Comparison of ENCODE assay signal across 13 mouse cellular contexts in genomic region chr9:31609731-31610130, GRCm38 (mm10).
DNase-seq lines count a peak whose midpoint lies in the region.
"Had no signal": no experiment of that assay in that cellular context is flagged by ENCODE, and none has a peak within 500 bp of the region (broad histone marks: within the 10 kb centered on the region; RNA-seq: fewer than 3 reads in every experiment).

No protein-coding gene starts in this region.

- no peak overlapping the region for H3K4me3 ChIP-seq in heart, embryonic 10.5 days
- H3K4me3 ChIP-seq: embryonic facial prominence, embryonic 10.5 days; embryonic facial prominence, embryonic 12.5 days; forebrain, embryonic 13.5 days; forebrain, embryonic 15.5 days had no signal

- peaks cover 11% of the 10 kb centered on the region; the same call in 1 of the 2 replicates for H3K27me3 ChIP-seq in heart, embryonic 10.5 days (ENCODE audit: insufficient read depth, poor library complexity, severe bottlenecking)
- H3K27me3 ChIP-seq: embryonic facial prominence, embryonic 12.5 days; forebrain, embryonic 13.5 days; forebrain, embryonic 15.5 days had no signal

- no peaks in the 10 kb centered on the region for H3K9me3 ChIP-seq in heart, embryonic 10.5 days
- H3K9me3 ChIP-seq: embryonic facial prominence, embryonic 10.5 days; embryonic facial prominence, embryonic 12.5 days; forebrain, embryonic 13.5 days; forebrain, embryonic 15.5 days had no signal

- WGBS in heart, embryonic 10.5 days: 85% methylated on average over 3 of the region's 3 CpGs

- peaks cover 23% of the 10 kb centered on the region for H3K4me1 ChIP-seq in heart, embryonic 10.5 days
- H3K4me1 ChIP-seq: embryonic facial prominence, embryonic 12.5 days; forebrain, embryonic 13.5 days; forebrain, embryonic 15.5 days had no signal

- H3K36me3 ChIP-seq in heart, embryonic 10.5 days: no peaks in the 10 kb centered on the region
- H3K36me3 ChIP-seq: embryonic facial prominence, embryonic 10.5 days; embryonic facial prominence, embryonic 12.5 days; forebrain, embryonic 15.5 days had no signal

- peak; percentile 67 for DNase-seq in heart, embryonic 10.5 days (ENCODE audit: low spot score)
- no peak for DNase-seq in heart, adult 9 months (ENCODE audit: low spot score in 2 of 2)
- DNase-seq in testis, postnatal 10 days (ENCODE audit: low spot score): peak; percentile 32
- DNase-seq in testis, postnatal 14 days (ENCODE audit: low spot score): no peak
- DNase-seq in c-Kit-positive CD71-positive TER-119-positive erythroid progenitor cells, embryonic 14.5 days (ENCODE audit: low spot score): no peak
- DNase-seq: adrenal gland, postnatal 25 days; cerebellum, adult 11-12 months; cerebellum, adult 2 months; forebrain, postnatal 0 days had no signal

- no peak overlapping the region for H3K27ac ChIP-seq in heart, embryonic 10.5 days
- H3K27ac ChIP-seq: embryonic facial prominence, embryonic 10.5 days; embryonic facial prominence, embryonic 12.5 days; forebrain, embryonic 13.5 days; forebrain, embryonic 15.5 days had no signal

Comparison
In these comparisons a context has a peak if more than half of its experiments do, and no peak if none do; other contexts are left out.
1. DNase-seq: peak in heart, embryonic 10.5 days (single experiment) and testis, postnatal 10 days (single experiment); none in heart, adult 9 months (0 of 2), testis, postnatal 14 days (single experiment) and c-Kit-positive CD71-positive TER-119-positive erythroid progenitor cells, embryonic 14.5 days (single experiment).